Mouse (Mus musculus) hindbrain, embryonic 16.5 days (tissue): ENCODE data around the gene Gm12248. TPM values are rescaled to one million over a fixed set of nuclear protein-coding genes. Genes with fewer than 3 reads are reported as not detected.

ENCODE experiments used
- ATAC-seq: fragments of 200-750 bp; cut with Nextera tagmentation; 2 replicates; pipeline ENCODE4 v1.8.0; 2017; ENCODE audit warnings: moderate TSS enrichment, moderate library complexity
- H3K27ac ChIP-seq: fragments of 300-500 bp; sonication (generic); 2 replicates; pipeline ENCODE4 v1.5.1; 2014; ENCODE audit warnings: low read depth, mild to moderate bottlenecking, control low read depth, low read length, moderate library complexity
- H3K27me3 ChIP-seq: fragments of 300-500 bp; sonication (generic); replicated peaks from 2 replicates; pipeline ENCODE4 v1.6.1; 2014; ENCODE audit warnings: low read length; ENCODE audit not compliant: control insufficient read depth, insufficient read depth
- H3K36me3 ChIP-seq: fragments of 300-500 bp; sonication (generic); 2 replicates; pipeline ENCODE4 v1.6.1; 2014; ENCODE audit warnings: mild to moderate bottlenecking, low read length, moderate library complexity, mixed read lengths; ENCODE audit not compliant: control insufficient read depth, insufficient read depth
- H3K4me1 ChIP-seq: fragments of 300-500 bp; sonication (generic); 2 replicates; pipeline ENCODE4 v1.6.1; 2014; ENCODE audit warnings: low read depth, low read length; ENCODE audit not compliant: control insufficient read depth, insufficient read depth
- H3K4me2 ChIP-seq: fragments of 300-500 bp; sonication (generic); 2 replicates; pipeline ENCODE4 v1.6.1; 2014; ENCODE audit warnings: mild to moderate bottlenecking, low read length, control low read depth, moderate library complexity
- H3K4me3 ChIP-seq: fragments of 300-500 bp; sonication (generic); 2 replicates; pipeline ENCODE4 v1.5.1; 2014; ENCODE audit warnings: mild to moderate bottlenecking, low read length, control low read depth, moderate library complexity
- H3K9ac ChIP-seq: fragments of 300-500 bp; sonication (generic); 2 replicates; pipeline ENCODE4 v1.6.1; 2014; ENCODE audit warnings: low read depth, mild to moderate bottlenecking, control low read depth, low read length, moderate library complexity
- H3K9me3 ChIP-seq: fragments of 300-500 bp; sonication (generic); 2 replicates; pipeline ENCODE4 v1.6.1; 2014; ENCODE audit warnings: mild to moderate bottlenecking, low read length, moderate library complexity; ENCODE audit not compliant: control insufficient read depth
- WGBS: fragments of 180-500 bp; shearing (Covaris S2); extraction: QIAGEN DNeasy Blood & Tissue Kit; methylation state at CpG from one replicate; pipeline ENCODE4 v1.1.7; 2014; 5-methylcytosine and 5-hydroxymethylcytosine counted together
- polyA plus RNA-seq: library from polyadenylated mRNA; unstranded; fragments of >200 nt; fragmentation: Nextera tagmentation; extraction: Ambion mirVana; gene quantifications from 2 replicates; pipeline ENCODE4 v1.2.1, GENCODE M21; 2015

The Gm12248 gene
- polyA plus RNA-seq, 1 experiment from 2014 or later = 0.13 TPM

DNA sequence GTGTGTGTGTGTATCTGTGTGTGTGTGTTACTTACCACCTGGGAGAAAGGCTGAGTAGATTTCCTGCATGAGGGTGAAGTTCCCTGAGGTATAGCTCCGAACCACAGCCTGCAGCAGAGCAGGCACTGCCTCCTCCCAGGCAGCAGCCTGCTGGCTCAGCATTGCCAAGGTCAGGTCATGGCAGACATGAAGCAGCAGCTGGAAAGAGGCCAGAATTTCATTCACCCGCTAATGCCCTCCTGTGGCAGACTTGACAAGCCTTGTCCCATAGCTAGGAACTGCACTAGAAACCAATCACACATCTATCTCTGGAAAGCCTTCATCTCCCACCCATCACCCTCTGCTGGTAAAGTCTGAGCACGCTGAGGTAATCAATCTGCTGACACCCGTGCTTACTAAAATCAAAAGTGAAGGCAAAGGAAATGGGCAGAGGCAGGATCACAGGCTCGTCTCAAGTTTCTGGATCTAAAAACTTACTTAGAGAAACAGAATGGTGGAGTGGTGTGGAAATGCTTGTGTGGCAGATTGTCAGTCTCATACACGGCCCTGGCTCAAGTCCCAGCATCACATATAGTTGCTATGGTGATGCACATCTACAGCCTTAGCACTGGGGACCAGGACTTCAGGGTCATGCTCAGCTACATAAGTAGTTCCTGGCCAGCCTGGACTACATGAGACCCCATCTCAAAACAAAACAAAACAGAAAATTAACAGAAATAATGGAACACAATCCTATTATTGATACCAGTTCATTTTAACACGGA is 33.6 kb upstream of the Gm12248 start:
- no peak for ATAC-seq
- Histone ChIP-seq H3K4me3 (no peak overlapping the region), H3K27me3 (no peaks in the 10 kb centered on the region), H3K27ac (peak overlapping the region; percentile 14; the same call in 1 of the 2 replicates), H3K9ac (no peak overlapping the region), H3K36me3 (peaks cover 31% of the 10 kb centered on the region), H3K4me1 (no peaks in the 10 kb centered on the region), H3K4me2 (no peak overlapping the region), H3K9me3 (no peaks in the 10 kb centered on the region)
- 64% methylated on average over 7 of the region's 7 CpGs for WGBS

DNA sequence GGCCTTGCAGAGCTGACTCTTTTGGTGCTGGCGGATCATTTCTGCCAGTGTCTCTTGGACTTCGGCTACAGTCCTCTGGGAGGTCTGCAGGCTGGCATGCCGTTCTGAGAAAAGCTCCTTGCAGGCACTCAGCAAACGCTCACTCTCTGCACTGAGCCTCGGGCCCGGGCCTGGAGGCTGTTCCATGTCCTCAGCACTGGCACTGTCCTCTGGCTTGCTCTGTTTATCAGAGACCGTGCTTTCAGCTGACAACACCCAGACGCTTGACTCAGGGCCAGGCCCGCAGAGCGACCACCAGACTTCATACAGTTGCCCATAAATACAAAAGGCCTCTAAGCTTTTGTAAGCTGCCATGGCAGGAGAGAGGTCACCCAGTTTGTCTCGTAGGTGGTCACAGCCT is 32.1 kb upstream of the Gm12248 start:
- peaks cover 32% of the 10 kb centered on the region for H3K36me3 ChIP-seq
- H3K4me2 ChIP-seq = no peak overlapping the region
- 80% methylated on average over 11 of the region's 11 CpGs for WGBS
- no peaks in the 10 kb centered on the region for H3K9me3 ChIP-seq
- no peak overlapping the region for H3K27ac ChIP-seq
- no peak for ATAC-seq
- no peak overlapping the region for H3K4me3 ChIP-seq
- H3K9ac ChIP-seq = no peak overlapping the region
- H3K4me1 ChIP-seq = no peaks in the 10 kb centered on the region
- H3K27me3 ChIP-seq = no peaks in the 10 kb centered on the region

- Histone ChIP-seq H3K9ac (no peak overlapping the region), H3K27me3 (no peaks in the 10 kb centered on the region), H3K9me3 (no peaks in the 10 kb centered on the region), H3K27ac (no peak overlapping the region), H3K4me2 (no peak overlapping the region), H3K4me1 (no peaks in the 10 kb centered on the region), H3K4me3 (no peak overlapping the region), H3K36me3 (peaks cover 28% of the 10 kb centered on the region)
- ATAC-seq = no peak
- 71% methylated on average over 2 of the region's 2 CpGs for WGBS
Observed at GRCm38 (mm10) chr11:58123711-58124110, 30.8 kb upstream of the Gm12248 start.

- H3K27ac ChIP-seq = no peak overlapping the region
- 94% methylated on average over 9 of the region's 9 CpGs for WGBS
- H3K36me3 ChIP-seq = peaks cover 32% of the 10 kb centered on the region
- no peak overlapping the region for H3K4me3 ChIP-seq
- no peaks in the 10 kb centered on the region for H3K9me3 ChIP-seq
- no peak for ATAC-seq
- no peaks in the 10 kb centered on the region for H3K27me3 ChIP-seq
- H3K4me1 ChIP-seq = no peaks in the 10 kb centered on the region
- H3K4me2 ChIP-seq = no peak overlapping the region
- H3K9ac ChIP-seq = no peak overlapping the region
Observed at GRCm38 (mm10) chr11:58121351-58121750, 28.4 kb upstream of the Gm12248 start.

DNA sequence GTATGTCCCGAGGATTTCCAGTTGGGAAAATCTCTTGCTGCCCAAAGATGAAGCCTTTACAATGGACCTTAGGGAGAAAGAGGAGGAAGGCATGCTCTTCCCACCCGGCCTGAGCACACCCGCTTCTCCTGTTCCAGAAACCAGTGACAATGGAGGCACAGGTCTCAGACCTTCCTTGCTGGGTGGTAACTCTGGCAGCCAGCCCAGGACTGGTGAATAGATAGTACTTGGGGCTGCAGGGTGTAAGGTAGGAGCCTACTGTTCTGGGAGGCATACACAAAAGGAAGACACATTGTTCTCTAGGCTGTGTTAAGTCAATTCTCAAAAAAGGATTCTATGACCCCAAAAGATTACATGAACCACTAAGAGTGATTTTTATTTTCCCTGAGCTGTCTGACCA is 27.7 kb upstream of the Gm12248 start:
- Histone ChIP-seq H3K27me3 (no peaks in the 10 kb centered on the region), H3K36me3 (peaks cover 35% of the 10 kb centered on the region), H3K9me3 (no peaks in the 10 kb centered on the region), H3K4me1 (no peaks in the 10 kb centered on the region), H3K4me2 (no peak overlapping the region), H3K9ac (no peak overlapping the region), H3K4me3 (no peak overlapping the region), H3K27ac (no peak overlapping the region)
- WGBS = 80% methylated on average over 3 of the region's 3 CpGs
- no peak for ATAC-seq

DNA sequence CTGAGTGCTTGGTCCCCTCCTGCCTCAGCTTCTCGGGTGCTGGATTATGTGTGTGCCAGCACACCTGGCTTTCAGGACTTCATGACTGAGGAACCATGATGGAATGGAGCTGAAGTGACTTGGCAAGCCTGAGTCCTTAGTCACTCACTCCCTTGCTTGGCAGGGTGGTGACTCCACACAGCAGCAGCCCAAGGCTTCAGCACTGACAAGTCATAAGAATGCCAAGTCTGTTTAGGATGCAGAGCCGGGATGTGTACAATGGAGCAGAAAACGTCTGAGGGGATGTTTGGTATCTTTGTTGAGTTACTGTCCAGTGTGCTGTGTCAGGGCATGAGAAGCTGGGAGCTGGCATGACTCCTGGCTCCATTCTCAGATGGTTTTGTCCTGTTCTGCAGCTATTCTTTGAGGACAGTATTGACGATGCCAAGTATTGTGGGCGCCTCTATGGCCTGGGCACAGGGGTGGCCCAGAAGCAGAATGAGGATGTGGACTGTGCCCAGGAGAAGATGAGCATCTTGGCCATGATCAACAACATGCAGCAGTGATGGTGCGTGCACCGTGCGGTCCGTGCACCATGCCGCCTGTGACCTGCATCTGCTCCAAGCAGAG is 24.2 kb upstream of the Gm12248 start:
- WGBS = 85% methylated on average over 10 of the region's 10 CpGs
- no peaks in the 10 kb centered on the region for H3K9me3 ChIP-seq
- H3K27me3 ChIP-seq = no peaks in the 10 kb centered on the region
- no peaks in the 10 kb centered on the region for H3K4me1 ChIP-seq
- no peak overlapping the region for H3K27ac ChIP-seq
- H3K4me2 ChIP-seq = no peak overlapping the region
- no peak overlapping the region for H3K9ac ChIP-seq
- H3K36me3 ChIP-seq = peaks cover 44% of the 10 kb centered on the region
- ATAC-seq = peak; percentile 87
- no peak overlapping the region for H3K4me3 ChIP-seq

DNA sequence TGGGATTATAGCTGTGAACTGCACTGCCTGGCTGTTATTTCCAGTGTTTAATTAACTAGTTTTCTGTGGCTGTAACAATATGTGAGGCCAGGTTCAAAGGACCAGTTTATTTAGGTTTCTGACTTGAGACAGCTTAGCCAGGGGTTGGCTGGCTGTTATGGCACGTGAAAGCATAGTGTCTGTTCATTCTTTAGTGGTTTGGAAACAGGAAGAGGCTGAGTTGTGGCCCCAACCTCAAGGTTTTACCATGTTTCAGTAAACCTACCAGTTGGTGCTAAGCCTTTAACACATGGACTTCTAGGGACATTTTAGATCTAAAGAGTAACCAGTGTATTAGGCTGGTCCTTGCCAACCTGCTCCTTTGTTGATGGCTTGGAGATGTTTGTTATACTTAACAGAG is 23.6 kb upstream of the Gm12248 start:
- H3K4me2 ChIP-seq = no peak overlapping the region
- no peak overlapping the region for H3K27ac ChIP-seq
- H3K9me3 ChIP-seq = no peaks in the 10 kb centered on the region
- no peak for ATAC-seq
- H3K27me3 ChIP-seq = no peaks in the 10 kb centered on the region
- H3K4me3 ChIP-seq = no peak overlapping the region
- no peaks in the 10 kb centered on the region for H3K4me1 ChIP-seq
- 90% methylated on average over 1 of the region's 1 CpGs for WGBS
- no peak overlapping the region for H3K9ac ChIP-seq
- H3K36me3 ChIP-seq = peaks cover 38% of the 10 kb centered on the region

DNA sequence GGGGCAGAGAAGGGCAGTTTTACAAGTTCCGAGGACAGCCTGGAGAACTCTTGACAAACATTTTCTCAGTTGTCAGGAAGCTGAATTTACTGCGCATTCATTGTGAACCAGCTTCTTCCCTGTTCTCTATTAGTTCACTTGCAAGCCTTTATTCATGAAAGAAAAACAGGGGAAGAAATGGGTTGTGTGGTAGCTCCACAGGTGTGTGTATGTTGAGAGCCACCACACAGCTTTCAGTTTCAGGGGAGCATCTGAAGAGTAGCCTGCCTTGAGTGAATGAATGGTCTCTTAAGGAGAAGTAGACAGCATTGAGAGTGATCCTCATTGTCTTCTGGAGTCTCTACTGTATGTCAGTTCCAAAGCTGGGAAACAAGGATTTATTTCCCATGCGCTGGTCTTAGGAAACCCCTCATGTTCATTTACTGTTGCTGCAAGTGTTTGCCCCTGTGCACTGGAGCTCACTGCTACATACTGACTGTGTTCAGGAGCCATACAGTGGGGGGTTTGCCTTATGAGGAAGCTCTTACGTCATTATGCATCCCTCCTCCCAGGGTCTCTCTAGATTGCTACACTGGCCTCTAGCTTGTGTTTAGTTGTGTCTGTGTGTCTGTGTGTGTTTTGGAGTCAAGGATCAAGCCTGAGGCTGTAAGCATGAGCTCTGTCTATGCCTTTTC is 14.9 kb upstream of the Gm12248 start:
- no peaks in the 10 kb centered on the region for H3K9me3 ChIP-seq
- no peak overlapping the region for H3K9ac ChIP-seq
- H3K36me3 ChIP-seq = peaks cover 10% of the 10 kb centered on the region
- H3K27me3 ChIP-seq = no peaks in the 10 kb centered on the region
- no peak overlapping the region for H3K4me3 ChIP-seq
- no peak for ATAC-seq
- 86% methylated on average over 4 of the region's 4 CpGs for WGBS
- no peak overlapping the region for H3K27ac ChIP-seq
- peaks cover 15% of the 10 kb centered on the region for H3K4me1 ChIP-seq
- no peak overlapping the region for H3K4me2 ChIP-seq

DNA sequence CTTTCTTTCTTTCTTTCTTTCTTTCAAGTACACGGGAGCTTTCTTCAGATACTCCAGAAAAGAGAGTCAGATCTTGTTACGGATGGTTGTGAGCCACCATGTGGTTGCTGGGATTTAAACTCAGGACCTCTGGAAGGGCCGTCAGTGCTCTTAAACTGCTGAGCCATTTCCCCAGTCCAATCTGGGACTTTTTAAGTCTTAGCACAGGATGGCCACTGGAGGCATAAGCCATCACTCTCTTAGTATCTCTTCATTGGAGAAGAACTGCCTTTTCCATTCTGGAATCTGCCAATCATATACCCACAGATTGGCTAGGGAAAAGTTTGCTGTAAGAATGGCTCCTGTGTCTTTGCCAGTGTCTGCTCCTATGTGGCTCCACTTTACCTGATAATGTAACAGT is 14.1 kb upstream of the Gm12248 start:
- ATAC-seq = no peak
- no peaks in the 10 kb centered on the region for H3K27me3 ChIP-seq
- no peak overlapping the region for H3K9ac ChIP-seq
- H3K4me3 ChIP-seq = no peak overlapping the region
- no peak overlapping the region for H3K27ac ChIP-seq
- peaks cover 15% of the 10 kb centered on the region for H3K4me1 ChIP-seq
- no peak overlapping the region for H3K4me2 ChIP-seq
- H3K9me3 ChIP-seq = no peaks in the 10 kb centered on the region
- H3K36me3 ChIP-seq = peaks cover 10% of the 10 kb centered on the region
- WGBS = 43% methylated on average over 3 of the region's 3 CpGs
